Mouse (Mus musculus): ENCODE data around the gene Slc35f4.

GRCm38 (mm10) chr14:49302271-49302857, 223.5 kb downstream of the Slc35f4 start:
- TF ChIP-seq GATA1 (IDR thresholded peaks at IDR 0.05; ENCODE audit: borderline replicate concordance, low read length) (no peak), FLI1 (IDR thresholded peaks at IDR 0.05; ENCODE audit: low read length) (no peak)
